Comparison of ENCODE assay signal across 8 mouse cellular contexts in the genomic region with DNA sequence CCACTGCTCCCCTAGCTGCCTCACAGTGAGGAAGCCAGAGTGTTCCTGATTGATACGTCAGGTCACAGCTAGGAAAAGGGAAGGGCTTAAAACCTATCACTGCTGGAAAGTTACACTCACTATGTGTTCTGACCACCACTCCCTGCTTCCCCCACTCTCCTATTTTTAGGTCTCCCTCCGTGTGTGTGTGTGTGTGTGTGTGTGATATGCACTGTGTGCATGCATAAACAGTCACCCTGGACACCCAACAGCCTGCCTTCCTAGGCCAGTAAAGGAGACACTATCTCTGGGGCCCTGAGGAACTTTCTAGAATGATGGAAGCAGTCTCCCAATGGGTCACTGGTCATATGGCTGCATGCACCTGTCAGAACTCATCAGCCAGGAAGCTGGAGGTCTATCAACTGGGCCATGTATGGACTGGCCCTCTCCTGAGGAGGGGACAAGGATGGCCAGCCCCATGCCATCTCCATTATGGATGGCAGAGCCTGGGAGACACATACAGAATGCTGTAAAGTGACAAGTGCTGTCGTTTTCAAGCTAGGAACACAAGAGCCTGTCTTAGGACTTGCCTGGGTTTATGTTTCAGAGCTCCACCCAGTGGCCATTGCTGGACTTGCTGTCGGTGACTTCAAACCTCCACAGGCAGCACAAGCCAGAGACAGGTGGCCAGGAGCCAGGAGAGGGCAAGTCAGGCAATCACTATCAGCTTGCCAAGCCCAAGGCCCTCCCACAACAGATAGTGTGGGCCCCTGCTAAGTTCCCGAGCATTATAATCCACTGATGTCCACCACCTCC. TPM values are rescaled to one million over a fixed set of nuclear protein-coding genes. Genes with fewer than 3 reads are reported as not detected.
DNase-seq lines count a peak whose midpoint lies in the region; ATAC-seq and TF ChIP-seq lines count a peak whose summit lies in the region.

No protein-coding gene starts in this region.

- H3K36me3 ChIP-seq in forebrain, postnatal 0 days (ENCODE audit: insufficient read depth): no peaks in the 10 kb centered on the region
- H3K36me3 ChIP-seq in lung, embryonic 14.5 days (ENCODE audit: insufficient read depth): no peaks in the 10 kb centered on the region

- H3K4me1 ChIP-seq in forebrain, postnatal 0 days (ENCODE audit: insufficient read depth): no peaks in the 10 kb centered on the region
- no peaks in the 10 kb centered on the region; the same call in 1 of the 2 replicates for H3K4me1 ChIP-seq in lung, embryonic 14.5 days (ENCODE audit: insufficient read depth)
- H3K4me1 ChIP-seq in olfactory bulb, adult 2 months (ENCODE audit: control insufficient read depth, insufficient read depth, low read length): peaks cover 13% of the 10 kb centered on the region

- no peak overlapping the region for H3K4me3 ChIP-seq in forebrain, postnatal 0 days (ENCODE audit: low read depth, low read length)
- H3K4me3 ChIP-seq in lung, embryonic 14.5 days (ENCODE audit: low read depth, low read length): no peak overlapping the region
- no peak overlapping the region for H3K4me3 ChIP-seq in olfactory bulb, adult 2 months (ENCODE audit: insufficient read depth, low read depth, low read length)

- 42% methylated on average over 5 of the region's 5 CpGs for WGBS in forebrain, postnatal 0 days
- WGBS in lung, embryonic 14.5 days: 30% methylated on average over 5 of the region's 5 CpGs
- 27% methylated on average over 5 of the region's 5 CpGs for WGBS in olfactory bulb, adult 2 months

- no peak overlapping the region for H3K9ac ChIP-seq in forebrain, postnatal 0 days
- no peak overlapping the region; the same call in 1 of the 2 replicates for H3K9ac ChIP-seq in lung, embryonic 14.5 days

- TF ChIP-seq POLR2A in olfactory bulb, adult 2 months (IDR thresholded peaks at IDR 0.05; ENCODE audit: insufficient read depth, low read depth, low read length): no peak

- ATAC-seq in cerebellum, adult (ENCODE audit: insufficient number of reproducible peaks, low FRiP score, low TSS enrichment): peak; percentile 65
- peak; percentile 85 for ATAC-seq in forebrain, postnatal 0 days
- peak; percentile 55 for ATAC-seq in lung, embryonic 14.5 days (ENCODE audit: insufficient read depth)

- DNase-seq in ES-CJ7 (ENCODE audit: low read depth, low spot score): peak; percentile 86
- DNase-seq in forebrain, postnatal 0 days: peak; percentile 90
- peak; percentile 94 to 96 for DNase-seq in heart, postnatal 36 days
- peak; percentile 89 to 93 for DNase-seq in layer of hippocampus, adult 8-10 months (ENCODE audit: low spot score in 2 of 2)
- peak; percentile 92 for DNase-seq in lung, embryonic 14.5 days
- DNase-seq in thymus, adult 18-20 months: peak; percentile 74 to 80

- intact Hi-C loops in heart, postnatal 36 days (cut with DNase I): loop anchor here (1.0 kb wide), 1 partner anchor 34 kb away; no protein-coding TSS in a partner anchor

- H3K9me3 ChIP-seq in forebrain, postnatal 0 days (ENCODE audit: low read length): no peaks in the 10 kb centered on the region
- H3K9me3 ChIP-seq in lung, embryonic 14.5 days (ENCODE audit: low read depth, low read length): no peaks in the 10 kb centered on the region

- H3K27ac ChIP-seq in forebrain, postnatal 0 days (ENCODE audit: low read depth, low read length): no peak overlapping the region
- H3K27ac ChIP-seq in lung, embryonic 14.5 days (ENCODE audit: low read depth): no peak overlapping the region
- H3K27ac ChIP-seq in olfactory bulb, adult 2 months (ENCODE audit: insufficient read depth, low read depth, low read length): no peak overlapping the region

- peak; percentile 86 for TF ChIP-seq CTCF in forebrain, postnatal 0 days (IDR thresholded peaks at IDR 0.05; ENCODE audit: low read depth)
- peak; percentile 90 for TF ChIP-seq CTCF in lung, embryonic 14.5 days (IDR thresholded peaks at IDR 0.05; ENCODE audit: low read depth)
- TF ChIP-seq CTCF in olfactory bulb, adult 2 months (IDR thresholded peaks at IDR 0.05; ENCODE audit: insufficient read depth, low read depth, low read length): peak; percentile 73

- no peak overlapping the region for H3K4me2 ChIP-seq in forebrain, postnatal 0 days (ENCODE audit: low read depth)
- no peak overlapping the region for H3K4me2 ChIP-seq in lung, embryonic 14.5 days

- H3K27me3 ChIP-seq in forebrain, postnatal 0 days (ENCODE audit: insufficient read depth, low read length): no peaks in the 10 kb centered on the region
- H3K27me3 ChIP-seq in lung, embryonic 14.5 days (ENCODE audit: insufficient read depth, low read length): no peaks in the 10 kb centered on the region

RNA-seq across cellular contexts. Expression of gene C130050O18Rik, which starts 6.9 kb away (rescaled TPM):
- total RNA-seq in forebrain, postnatal 0 days (2014; rRNA removed): not detected in 2 replicates
- polyA plus RNA-seq in forebrain, postnatal 0 days (2015; fragmentation: Nextera tagmentation; extraction: Ambion mirVana): 0.13 TPM in 1 of 2 replicates, not detected in the other
- total RNA-seq in heart, postnatal 36 days (2021): under 1 TPM; 0.62 to 0.64 TPM
- 1 to 10 TPM in 2 of 4 experiments, under 1 TPM in 2; 0.54 to 1.2 (median 0.83) TPM for total RNA-seq in layer of hippocampus, adult 8-10 months (2022)
- 1.1 TPM in 2 replicates for polyA plus RNA-seq in lung, embryonic 14.5 days (2014; fragmentation: Nextera tagmentation; extraction: Ambion mirVana)
- polyA plus RNA-seq in olfactory bulb, adult 2 months (2012; ENCODE audit: insufficient read depth, insufficient read length, low replicate concordance, missing spikeins): not detected in 2 replicates

RNA-seq across cellular contexts. Expression of gene Gpr146, which starts 20.7 kb away (rescaled TPM):
- total RNA-seq in forebrain, postnatal 0 days (2014; rRNA removed): 3.2 and 3.3 TPM in 2 replicates
- 2.4 and 2.8 TPM in 2 replicates for polyA plus RNA-seq in forebrain, postnatal 0 days (2015; fragmentation: Nextera tagmentation; extraction: Ambion mirVana)
- 10 to 100 TPM; 43.6 to 56.2 TPM for total RNA-seq in heart, postnatal 36 days (2021)
- 10 to 100 TPM; 12.2 to 14.8 (median 13.2) TPM for total RNA-seq in layer of hippocampus, adult 8-10 months (2022)
- polyA plus RNA-seq in lung, embryonic 14.5 days (2014; fragmentation: Nextera tagmentation; extraction: Ambion mirVana): 3.5 and 4.3 TPM in 2 replicates
- polyA plus RNA-seq in olfactory bulb, adult 2 months (2012; ENCODE audit: insufficient read depth, insufficient read length, low replicate concordance, missing spikeins): not detected in 2 replicates

RNA-seq across cellular contexts. Expression of gene Gper1, which starts 24.8 kb away (rescaled TPM):
- 6.8 and 9.1 TPM in 2 replicates for total RNA-seq in forebrain, postnatal 0 days (2014; rRNA removed)
- polyA plus RNA-seq in forebrain, postnatal 0 days (2015; fragmentation: Nextera tagmentation; extraction: Ambion mirVana): 6.8 and 8.1 TPM in 2 replicates
- total RNA-seq in heart, postnatal 36 days (2021): 1 to 10 TPM; 1.7 to 2.0 TPM
- 1 to 10 TPM; 3.4 to 5.1 (median 4.2) TPM for total RNA-seq in layer of hippocampus, adult 8-10 months (2022)
- 5.5 and 5.9 TPM in 2 replicates for polyA plus RNA-seq in lung, embryonic 14.5 days (2014; fragmentation: Nextera tagmentation; extraction: Ambion mirVana)
- polyA plus RNA-seq in olfactory bulb, adult 2 months (2012; ENCODE audit: insufficient read depth, insufficient read length, low replicate concordance, missing spikeins): not detected in 2 replicates

RNA-seq across cellular contexts. Expression of gene Cyp2w1, which starts 45.7 kb away (rescaled TPM):
- total RNA-seq in forebrain, postnatal 0 days (2014; rRNA removed): not detected in 2 replicates
- polyA plus RNA-seq in forebrain, postnatal 0 days (2015; fragmentation: Nextera tagmentation; extraction: Ambion mirVana): not detected in 2 replicates
- total RNA-seq in heart, postnatal 36 days (2021): not detected
- total RNA-seq in layer of hippocampus, adult 8-10 months (2022): not detected
- polyA plus RNA-seq in lung, embryonic 14.5 days (2014; fragmentation: Nextera tagmentation; extraction: Ambion mirVana): not detected in 2 replicates
- not detected in 2 replicates for polyA plus RNA-seq in olfactory bulb, adult 2 months (2012; ENCODE audit: insufficient read depth, insufficient read length, low replicate concordance, missing spikeins)

RNA-seq across cellular contexts. Expression of gene Cox19, which starts 46.9 kb away (rescaled TPM):
- 108 and 109 TPM in 2 replicates for total RNA-seq in forebrain, postnatal 0 days (2014; rRNA removed)
- 85.7 and 91.1 TPM in 2 replicates for polyA plus RNA-seq in forebrain, postnatal 0 days (2015; fragmentation: Nextera tagmentation; extraction: Ambion mirVana)
- 10 to 100 TPM; 80.4 to 83.7 TPM for total RNA-seq in heart, postnatal 36 days (2021)
- total RNA-seq in layer of hippocampus, adult 8-10 months (2022): 10 to 100 TPM; 59.0 to 75.5 (median 67.5) TPM
- 102 and 106 TPM in 2 replicates for polyA plus RNA-seq in lung, embryonic 14.5 days (2014; fragmentation: Nextera tagmentation; extraction: Ambion mirVana)
- polyA plus RNA-seq in olfactory bulb, adult 2 months (2012; ENCODE audit: insufficient read depth, insufficient read length, low replicate concordance, missing spikeins): not detected in 2 replicates
